Mouse (Mus musculus) limb, embryonic 14.5 days (tissue): ENCODE data around the gene Inpp5e. TPM values are rescaled to one million over a fixed set of nuclear protein-coding genes. Genes with fewer than 3 reads are reported as not detected.
A peak's percentile ranks its signal among the peaks of the same experiment; 100 is the strongest.

Experiments
- ATAC-seq: fragments of 200-750 bp; cut with Nextera tagmentation; 2 replicates; pipeline ENCODE4 v1.8.0; 2017; ENCODE audit warnings: low read depth, moderate number of reproducible peaks, moderate TSS enrichment; ENCODE audit not compliant: low FRiP score
- DNase-seq: peaks from one replicate; pipeline ENCODE4 v3.0.0-alpha.2; 2015; ENCODE audit warnings: low spot score
- H3K27ac ChIP-seq: fragments of 300-500 bp; sonication (generic); replicated peaks from 2 replicates; pipeline ENCODE4 v1.5.1; 2014; ENCODE audit warnings: low read depth, mild to moderate bottlenecking, low read length, moderate library complexity, mixed read lengths
- H3K27me3 ChIP-seq: fragments of 300-500 bp; sonication (generic); 2 replicates; pipeline ENCODE4 v1.6.1; 2014; ENCODE audit warnings: low read length, mixed read lengths; ENCODE audit not compliant: control insufficient read depth, insufficient read depth
- H3K36me3 ChIP-seq: fragments of 300-500 bp; sonication (generic); 2 replicates; pipeline ENCODE4 v1.6.1; 2014; ENCODE audit warnings: mild to moderate bottlenecking, low read length, moderate library complexity, mixed read lengths; ENCODE audit not compliant: control insufficient read depth, insufficient read depth
- H3K4me1 ChIP-seq: fragments of 300-500 bp; sonication (generic); 2 replicates; pipeline ENCODE4 v1.6.1; 2014; ENCODE audit warnings: antibody characterized with exemption, low read length, mixed read lengths; ENCODE audit not compliant: control insufficient read depth, insufficient read depth
- H3K4me2 ChIP-seq: fragments of 300-500 bp; sonication (generic); replicated peaks from 2 replicates; pipeline ENCODE4 v1.6.1; 2014; ENCODE audit warnings: low read depth, mild to moderate bottlenecking, low read length, moderate library complexity; ENCODE audit not compliant: severe bottlenecking
- H3K4me3 ChIP-seq: fragments of 300-500 bp; sonication (generic); replicated peaks from 2 replicates; pipeline ENCODE4 v1.5.1; 2014; ENCODE audit warnings: low read length
- H3K9ac ChIP-seq: fragments of 300-500 bp; sonication (generic); 2 replicates; pipeline ENCODE4 v1.6.1; 2014; ENCODE audit warnings: mild to moderate bottlenecking, low read depth, low read length, moderate library complexity; ENCODE audit not compliant: severe bottlenecking
- H3K9me3 ChIP-seq: fragments of 300-500 bp; sonication (generic); 2 replicates; pipeline ENCODE4 v1.6.1; 2016; ENCODE audit warnings: low read length; ENCODE audit not compliant: control insufficient read depth
- POLR2A ChIP-seq: fragments of 200-500 bp; IDR thresholded peaks from 2 replicates; pipeline ENCODE4 v1.8.0; 2012; ENCODE audit warnings: inconsistent platforms, mild to moderate bottlenecking, moderate library complexity, borderline replicate concordance; ENCODE audit not compliant: insufficient read depth, insufficient read length; ENCODE audit errors: extremely low read depth
- WGBS: fragments of 180-500 bp; shearing (Covaris S2); extraction: QIAGEN DNeasy Blood & Tissue Kit; methylation state at CpG from one replicate; pipeline ENCODE4 v1.1.7; 2014; 5-methylcytosine and 5-hydroxymethylcytosine counted together
- polyA plus RNA-seq, 2 experiments: library from polyadenylated mRNA; depleted of rRNA in 1 of 2; stranded (reverse) in 1 of 2; unstranded in 1 of 2; fragments of >200 nt; fragmentation: Nextera tagmentation in 1 of 2; extraction: Ambion mirVana in 1 of 2; gene quantifications; 2 replicates each; pipeline versions ENCODE4 v1.2.1 to v1.2.3; 2012 to 2014

The Inpp5e gene
- polyA plus RNA-seq, 2 experiments: 16.4 to 36.7 TPM

GRCm38 (mm10) chr2:26380131-26380771, 28.8 kb downstream of the Inpp5e start, which contains the start of gene Snapc4:
Gene Snapc4 (minus strand): TSS chr2:26380653.
- no peaks in the 10 kb centered on the region for H3K27me3 ChIP-seq
- H3K9me3 ChIP-seq: no peaks in the 10 kb centered on the region
- H3K9ac ChIP-seq: peak within 1 kb of the TSS; percentile 72
- peak within 1 kb of the TSS; percentile 75 for H3K4me3 ChIP-seq
- H3K4me2 ChIP-seq: peak within 1 kb of the TSS; percentile 83
- WGBS: under 1% methylated on average over 31 of the region's 38 CpGs
- no peak within 1 kb of the TSS for H3K27ac ChIP-seq
- TF ChIP-seq POLR2A: 0 out of 2 replicates have a peak, but pooled peaks have one; percentile 45
- peaks cover 6% of the 10 kb centered on the region; the same call in 1 of the 2 replicates for H3K4me1 ChIP-seq
- peak; percentile 95 for ATAC-seq
- peak; percentile 89 for DNase-seq
- H3K36me3 ChIP-seq: peaks cover 63% of the 10 kb centered on the region

- peaks cover 99% of the 10 kb centered on the region for H3K36me3 ChIP-seq
- ATAC-seq: no peak
These were observed 36.6 kb downstream of the Inpp5e start for GRCm38 (mm10) chr2:26372396-26372795.

GRCm38 (mm10) chr2:26368572-26368971, 40.4 kb downstream of the Inpp5e start:
- Histone ChIP-seq H3K9me3 (no peaks in the 10 kb centered on the region), H3K36me3 (peaks cover 98% of the 10 kb centered on the region), H3K4me2 (no peak overlapping the region), H3K9ac (no peak overlapping the region), H3K4me1 (no peaks in the 10 kb centered on the region), H3K27me3 (no peaks in the 10 kb centered on the region), H3K27ac (no peak overlapping the region), H3K4me3 (no peak overlapping the region)
- no peak for TF ChIP-seq POLR2A
- no peak for ATAC-seq
- no peak for DNase-seq
- WGBS: 95% methylated on average over 1 of the region's 1 CpGs

More at GRCm38 (mm10) chr2:26372396-26372795, 36.6 kb downstream of the Inpp5e start:
- no peaks in the 10 kb centered on the region for H3K27me3 ChIP-seq
- no peaks in the 10 kb centered on the region for H3K4me1 ChIP-seq
- H3K9me3 ChIP-seq: no peaks in the 10 kb centered on the region
- H3K4me3 ChIP-seq: no peak overlapping the region
- H3K4me2 ChIP-seq: no peak overlapping the region
- DNase-seq: no peak
- no peak overlapping the region for H3K9ac ChIP-seq
- no peak for TF ChIP-seq POLR2A
- 92% methylated on average over 8 of the region's 8 CpGs for WGBS
- no peak overlapping the region for H3K27ac ChIP-seq

GRCm38 (mm10) chr2:26367911-26368310, 41.1 kb downstream of the Inpp5e start:
- ATAC-seq: no peak

GRCm38 (mm10) chr2:26364738-26365465, 44.1 kb downstream of the Inpp5e start:
- no peak overlapping the region for H3K4me2 ChIP-seq
- ATAC-seq: no peak
- WGBS: 72% methylated on average over 10 of the region's 10 CpGs
- no peaks in the 10 kb centered on the region for H3K4me1 ChIP-seq
- DNase-seq: peak; percentile 18
- no peaks in the 10 kb centered on the region for H3K9me3 ChIP-seq
- no peak overlapping the region for H3K4me3 ChIP-seq
- H3K36me3 ChIP-seq: peaks cover 75% of the 10 kb centered on the region
- 0 out of 2 replicates have a peak overlapping the region, but pooled peaks have one; percentile 8 for H3K27ac ChIP-seq
- H3K9ac ChIP-seq: 0 out of 2 replicates have a peak overlapping the region, but pooled peaks have one; percentile 2
- TF ChIP-seq POLR2A: no peak
- no peaks in the 10 kb centered on the region for H3K27me3 ChIP-seq

More at GRCm38 (mm10) chr2:26367911-26368310, 41.1 kb downstream of the Inpp5e start:
- no peak for TF ChIP-seq POLR2A
- Histone ChIP-seq H3K4me3 (no peak overlapping the region), H3K9me3 (no peaks in the 10 kb centered on the region), H3K36me3 (peaks cover 98% of the 10 kb centered on the region), H3K4me1 (no peaks in the 10 kb centered on the region), H3K27me3 (no peaks in the 10 kb centered on the region), H3K27ac (no peak overlapping the region), H3K9ac (no peak overlapping the region), H3K4me2 (no peak overlapping the region)
- 91% methylated on average over 6 of the region's 6 CpGs for WGBS
- no peak for DNase-seq
